Mouse (Mus musculus) adrenal gland, postnatal 36 days (tissue): ENCODE data around the gene Lep. TPM values are rescaled to one million over a fixed set of nuclear protein-coding genes. Genes with fewer than 3 reads are reported as not detected.
A peak's percentile ranks its signal among the peaks of the same experiment; 100 is the strongest.

Source experiments
- DNase-seq, 2 experiments: peaks; one replicate each; pipeline ENCODE4 v3.0.0; 2021; ENCODE audit warnings: mixed read lengths in 1 of 2
- long read RNA-seq, 2 experiments: library from polyadenylated mRNA; stranded (forward); transcript quantifications; one replicate each; pipeline ENCODE4 v2.0.0; 2021; ENCODE audit warnings: borderline sequencing depth in 2 of 2
- total RNA-seq, 2 experiments: library from RNA; stranded (reverse); gene quantifications; 2 replicates each; pipeline ENCODE4 v1.2.3; 2021

The Lep gene
- 10 to 100 TPM in 1 of 2 experiments, 1 to 10 TPM in 1; 1.5 to 15.6 TPM for total RNA-seq
- long read RNA-seq, experiment 1, transcript Lep-201 (3 exons, 3,259 nt), result major isoform, 7 of 9 reads
- long read RNA-seq, experiment 1, partial matches to known transcripts, result 1 of 9 reads
- long read RNA-seq, experiment 1, other reads (novel, unspliced or antisense), result 1 of 9 reads
- long read RNA-seq, experiment 2, partial matches to known transcripts, result 1 of 4 reads
- long read RNA-seq, experiment 2, other reads (novel, unspliced or antisense), result 0 of 4 reads

- peak; percentile 12 to 54 for DNase-seq
Observed at GRCm38 (mm10) chr6:29059846-29060685, at the start of gene Lep. TSS of gene Lep (plus strand) at chr6:29060220.

GRCm38 (mm10) chr6:29011651-29012050 lies 48.4 kb upstream of the Lep start:
- no peak for DNase-seq

DNA sequence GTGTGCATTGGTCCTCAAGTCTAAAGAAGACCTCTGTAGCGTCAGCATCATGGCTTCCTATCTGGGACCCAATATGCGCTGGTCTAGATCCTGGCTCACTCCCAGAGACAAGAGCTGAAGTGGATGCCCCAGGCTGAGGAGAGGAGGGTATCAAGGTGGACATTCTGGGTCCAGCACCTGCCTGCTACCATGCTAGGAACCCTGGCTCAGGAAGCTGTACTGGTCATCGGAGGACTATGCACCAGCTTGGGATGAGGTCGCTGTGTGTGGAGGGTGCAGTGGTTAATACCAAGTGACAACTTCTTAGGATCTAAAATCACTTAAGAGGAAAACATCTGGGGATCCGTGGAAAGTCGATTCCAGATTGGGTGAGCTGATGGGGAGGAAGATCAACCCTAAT lies 46.8 kb upstream of the Lep start:
- no peak for DNase-seq

GRCm38 (mm10) chr6:29016891-29017412 lies 43.1 kb upstream of the Lep start:
- no peak for DNase-seq

GRCm38 (mm10) chr6:29019756-29020720 lies 40.0 kb upstream of the Lep start:
- no peak for DNase-seq

DNA sequence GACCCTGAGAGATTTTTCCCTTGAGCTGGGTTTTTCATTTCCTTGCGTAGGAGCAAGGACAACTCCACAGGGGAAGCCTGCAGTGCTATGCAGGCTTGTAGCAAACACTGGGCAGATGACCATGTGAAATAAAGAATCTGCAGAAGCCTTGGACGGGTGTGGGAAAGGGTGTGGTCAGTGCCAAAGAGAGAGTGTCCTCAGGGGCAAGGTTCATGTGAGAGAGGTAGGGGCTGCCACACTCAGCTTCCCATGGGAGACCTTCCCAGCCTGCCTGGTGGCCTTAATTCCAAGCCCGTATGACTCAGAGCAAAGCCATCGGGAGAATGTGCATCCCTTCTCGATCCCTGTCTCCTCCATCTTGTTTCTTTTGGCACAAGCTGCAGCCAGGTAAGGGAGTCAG lies 39.1 kb upstream of the Lep start:
- no peak for DNase-seq

- DNase-seq, result no peak
Observed at GRCm38 (mm10) chr6:29021501-29021900, 38.5 kb upstream of the Lep start.

- DNase-seq, result no peak
Observed at GRCm38 (mm10) chr6:29022115-29022514, 37.9 kb upstream of the Lep start.

DNA sequence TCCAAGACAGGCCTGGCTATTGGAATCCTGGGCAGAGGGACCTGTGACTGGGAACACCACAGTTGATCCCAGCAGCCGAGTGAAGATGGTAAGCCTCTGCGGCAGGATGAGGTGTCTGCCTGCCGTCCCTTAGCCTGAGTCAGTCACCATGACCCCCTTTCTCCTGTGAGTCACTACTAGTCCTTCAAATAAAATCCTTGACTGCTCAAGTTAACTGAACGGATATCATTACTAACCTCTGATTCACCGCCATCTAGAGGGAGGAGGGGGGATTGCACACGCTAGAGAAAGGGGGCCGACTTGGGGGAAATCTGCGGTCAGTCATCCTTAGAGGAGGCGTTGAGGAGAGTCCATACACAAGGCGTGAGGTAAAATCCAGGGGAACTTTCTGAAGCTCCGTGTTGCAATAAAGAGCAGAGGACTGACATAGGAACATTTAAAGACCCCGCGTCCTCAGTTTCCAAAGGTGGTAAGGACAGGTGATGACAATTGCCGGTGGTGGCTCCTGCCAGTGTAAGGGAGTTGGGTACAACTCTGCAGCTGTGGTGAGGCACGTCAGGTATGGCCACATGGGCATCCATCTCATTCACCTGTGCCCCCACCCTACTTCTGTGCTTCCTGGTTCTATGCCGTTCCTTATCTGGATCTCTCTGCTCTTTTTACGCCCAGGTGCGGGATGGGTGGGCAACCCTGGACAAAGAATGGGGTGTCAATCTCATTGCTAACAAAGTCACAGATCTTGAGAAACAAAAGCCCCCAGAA lies 36.6 kb upstream of the Lep start:
- peak; percentile 77 to 79 for DNase-seq

DNA sequence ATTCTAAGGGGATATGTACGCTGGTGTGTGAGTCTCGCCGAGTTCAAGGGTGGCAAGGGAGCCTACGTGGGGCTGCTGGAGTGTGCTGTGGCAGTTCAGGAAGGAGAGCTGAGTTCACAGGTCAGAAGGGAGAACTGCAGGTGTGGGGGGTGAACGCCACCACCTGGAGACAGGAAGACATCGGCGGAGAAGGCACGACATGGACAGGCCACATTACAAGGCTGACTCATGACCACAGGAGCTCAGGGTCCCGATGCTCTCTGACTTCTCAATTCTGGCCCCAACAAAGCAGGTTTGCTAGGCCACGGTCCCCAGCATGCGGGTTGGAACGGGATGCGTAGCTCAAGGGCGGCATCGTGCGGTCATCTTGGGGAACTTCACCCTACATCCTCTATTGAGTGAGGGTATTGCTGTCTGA lies 36.0 kb upstream of the Lep start:
- DNase-seq, result peak; percentile 80 to 81

DNA sequence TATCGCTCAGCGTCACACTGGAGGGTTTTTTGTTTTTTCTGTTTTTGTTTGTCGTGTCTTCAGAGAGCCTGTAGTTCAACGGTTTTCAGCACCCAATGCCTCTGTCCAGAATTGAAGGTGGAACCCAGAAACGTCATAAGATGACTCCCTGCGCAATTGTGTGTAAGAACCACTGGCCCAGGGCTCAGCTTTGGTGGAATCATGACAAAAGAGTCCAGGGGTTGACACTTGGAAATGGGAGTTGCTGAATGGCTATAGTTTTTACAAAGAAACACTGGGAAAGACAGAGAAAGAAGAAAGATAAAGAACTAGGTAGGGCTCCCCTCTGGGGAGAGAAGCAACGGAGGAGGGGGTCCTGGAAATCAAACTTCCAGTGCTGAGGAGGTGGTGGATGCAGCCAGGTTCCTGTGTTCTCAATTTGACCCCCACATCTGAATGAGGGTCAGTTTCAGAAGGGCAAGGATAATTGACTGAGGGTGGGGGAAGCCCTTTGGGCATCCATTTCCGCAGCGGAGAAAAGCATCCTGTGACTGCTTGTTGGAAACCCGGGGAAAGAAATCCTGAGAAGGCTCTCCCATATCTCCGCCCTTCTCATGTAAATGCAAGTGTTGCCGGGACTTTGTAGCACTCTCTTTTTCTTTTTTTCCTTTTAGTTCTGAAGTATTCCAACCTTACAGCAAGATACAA lies 34.1 kb upstream of the Lep start:
- no peak for DNase-seq

GRCm38 (mm10) chr6:29026766-29027165 lies 33.3 kb upstream of the Lep start:
- DNase-seq, result no peak

DNA sequence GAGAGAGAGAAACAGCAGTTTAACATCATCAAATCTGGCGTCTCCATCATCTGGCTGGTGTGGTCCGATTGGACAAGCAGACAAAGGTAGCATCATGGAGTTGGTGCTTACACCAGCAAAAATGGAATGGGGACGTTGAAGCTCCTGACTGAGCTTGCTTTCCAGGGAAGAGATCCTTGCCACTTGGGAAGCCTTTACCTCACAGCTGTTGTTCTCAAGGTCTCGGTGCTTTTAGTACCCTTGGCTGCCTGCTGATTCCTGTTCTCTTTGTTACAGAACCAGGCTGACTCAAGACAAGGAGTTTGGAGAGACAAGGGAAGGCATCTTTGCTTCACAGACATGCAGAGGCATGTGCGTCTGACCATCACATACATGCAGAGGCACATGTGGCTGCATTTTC lies 31.9 kb upstream of the Lep start:
- DNase-seq, result no peak

- no peak for DNase-seq
Observed at GRCm38 (mm10) chr6:29029521-29029920, 30.5 kb upstream of the Lep start.

- peak; percentile 74 to 80 for DNase-seq
Observed at GRCm38 (mm10) chr6:29031216-29031615, 28.8 kb upstream of the Lep start.

- peak in 1 of 2 experiments; percentile 55 for DNase-seq
Observed at GRCm38 (mm10) chr6:29031704-29032310, 28.2 kb upstream of the Lep start.

DNA sequence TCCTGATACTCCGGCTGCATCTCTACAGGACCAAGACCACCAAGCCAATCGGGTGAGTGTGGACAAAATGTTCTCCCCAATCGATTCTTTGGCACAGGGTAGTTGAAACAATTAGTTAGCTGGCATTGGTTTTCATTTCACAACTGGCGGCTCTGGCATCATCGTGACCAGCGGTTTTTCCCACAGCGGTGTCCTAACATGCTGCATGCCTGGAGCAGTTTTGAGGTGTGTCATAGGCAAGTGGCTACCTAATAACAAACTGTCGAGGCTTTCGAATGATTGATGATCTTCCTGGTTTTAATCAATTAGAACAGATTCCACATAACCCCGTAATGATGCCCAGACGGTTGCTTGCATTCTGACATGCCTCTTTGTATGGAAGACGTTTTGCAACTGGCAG lies 27.6 kb upstream of the Lep start:
- peak in 1 of 2 experiments; percentile 59 for DNase-seq

GRCm38 (mm10) chr6:29033981-29034646 lies 25.9 kb upstream of the Lep start:
- DNase-seq, result no peak

DNA sequence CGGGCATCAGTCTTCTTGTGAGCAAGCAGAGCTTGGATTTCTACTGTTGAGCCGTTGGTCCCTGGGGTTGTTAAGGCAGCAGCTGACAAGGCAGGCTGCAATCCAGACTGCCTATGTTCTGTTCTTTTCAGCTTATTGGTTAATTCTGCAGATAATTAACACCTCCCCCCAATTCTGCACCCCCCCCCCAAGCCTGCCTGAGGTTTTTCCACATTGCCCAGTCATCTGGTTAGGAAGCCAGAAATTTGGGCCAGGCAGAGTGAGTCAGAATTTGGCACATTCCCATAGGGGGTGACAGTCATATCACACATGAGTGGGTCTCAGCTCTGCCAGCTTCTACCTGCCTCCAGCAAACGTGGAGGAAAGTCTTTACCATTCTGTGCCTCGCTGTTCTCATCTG lies 23.3 kb upstream of the Lep start:
- peak; percentile 37 to 45 for DNase-seq

DNA sequence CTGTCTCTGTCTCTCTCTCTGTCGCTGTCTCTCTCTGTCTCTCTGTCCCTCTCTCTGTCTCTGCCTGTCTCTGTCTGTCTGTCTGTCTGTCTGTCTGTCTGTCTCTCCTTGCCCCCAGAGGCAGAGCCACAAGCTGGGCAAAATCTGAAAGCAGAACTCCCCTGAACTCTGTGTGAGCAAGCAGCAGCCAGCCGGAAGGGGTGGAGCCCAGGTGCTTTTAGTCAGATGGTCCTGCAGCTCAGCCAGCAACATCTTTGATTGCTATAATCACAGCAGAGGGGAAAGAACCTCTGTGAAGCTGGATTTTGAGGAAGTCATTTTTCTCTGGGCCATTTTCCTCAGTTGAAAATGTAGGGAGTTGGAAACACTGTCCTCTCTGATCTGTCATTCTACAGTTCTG lies 19.8 kb upstream of the Lep start:
- no peak for DNase-seq
